Mouse (Mus musculus) megakaryocyte, embryonic 14.5 days (primary cell): Measurements from ENCODE around the gene Ap2m1.

ENCODE experiments used
- FLI1 ChIP-seq: IDR thresholded peaks from 2 replicates; pipeline ENCODE4 v1.6.1; 2012; ENCODE audit warnings: low read length, inconsistent platforms, mixed read lengths
- GATA1 ChIP-seq: IDR thresholded peaks from 3 replicates; pipeline ENCODE4 v1.6.1; 2012; ENCODE audit warnings: mixed read lengths, low read length, inconsistent platforms, borderline replicate concordance

DNA sequence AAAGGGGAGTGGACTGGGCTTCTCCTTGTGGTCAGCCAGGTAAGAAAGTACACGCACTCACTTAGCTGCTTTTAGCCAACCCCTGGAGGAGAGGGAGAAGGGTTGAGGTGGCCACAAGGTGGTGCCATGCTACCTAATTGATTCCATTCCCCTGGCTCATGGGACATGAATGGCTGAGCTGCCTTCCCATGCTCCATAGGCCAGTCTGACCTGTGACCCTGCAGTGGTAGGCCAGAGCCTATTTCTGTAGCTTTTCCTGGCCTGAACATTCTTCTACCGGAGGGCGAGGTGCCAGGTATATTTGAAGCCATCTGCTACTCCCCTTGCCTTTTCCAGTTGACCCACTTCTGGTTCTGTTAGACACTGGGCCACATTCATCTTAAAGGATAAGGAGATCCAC, 25.9 kb upstream of the Ap2m1 start:
- no peak for TF ChIP-seq GATA1
- no peak for TF ChIP-seq FLI1
